Mouse (Mus musculus) kidney, postnatal 14 days (tissue): ENCODE data around the gene Ptprq.

Source experiments
- DNase-seq: peaks from one replicate; pipeline ENCODE4 v3.0.0; 2022; ENCODE audit warnings: mixed read lengths

The Ptprq gene

DNA sequence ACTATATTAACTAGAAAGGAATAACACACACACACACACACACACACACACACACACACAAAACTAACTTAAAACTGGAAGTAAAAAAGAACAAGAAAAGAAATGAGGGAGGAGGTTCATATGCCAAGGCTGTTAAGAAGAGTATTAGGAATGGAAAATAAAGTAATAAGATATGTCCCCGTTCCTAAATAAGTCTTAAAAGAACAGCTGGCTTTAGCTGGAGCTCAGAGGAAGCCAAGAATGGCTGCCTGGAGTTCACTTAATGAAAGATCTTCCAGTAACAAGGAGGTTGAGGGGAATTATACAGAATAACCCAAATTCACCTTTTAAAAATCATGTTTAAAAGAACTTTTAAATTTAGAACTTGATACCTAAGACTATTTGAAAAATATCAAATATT, 93.2 kb downstream of the Ptprq start:
- peak; percentile 24 for DNase-seq

DNA sequence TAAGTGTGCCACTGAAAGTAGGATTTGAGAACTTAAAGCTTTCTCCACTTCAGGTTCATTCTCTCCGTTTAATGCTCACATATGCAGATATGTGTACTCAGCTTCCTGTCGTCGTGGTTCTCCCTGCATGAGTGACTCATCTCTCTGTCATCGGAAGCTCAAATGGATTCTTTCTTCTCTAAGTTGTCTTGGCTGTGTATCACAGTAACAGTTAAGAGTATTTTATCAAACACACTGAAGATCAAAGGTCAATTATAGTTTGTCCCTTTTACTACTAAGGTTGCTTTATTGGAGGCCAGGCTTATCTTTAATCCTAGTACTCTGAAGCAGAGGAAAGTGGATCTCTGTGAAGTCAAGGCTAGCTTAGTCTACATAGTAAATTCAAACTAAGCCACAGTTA, 95.6 kb downstream of the Ptprq start:
- DNase-seq, result no peak

DNA sequence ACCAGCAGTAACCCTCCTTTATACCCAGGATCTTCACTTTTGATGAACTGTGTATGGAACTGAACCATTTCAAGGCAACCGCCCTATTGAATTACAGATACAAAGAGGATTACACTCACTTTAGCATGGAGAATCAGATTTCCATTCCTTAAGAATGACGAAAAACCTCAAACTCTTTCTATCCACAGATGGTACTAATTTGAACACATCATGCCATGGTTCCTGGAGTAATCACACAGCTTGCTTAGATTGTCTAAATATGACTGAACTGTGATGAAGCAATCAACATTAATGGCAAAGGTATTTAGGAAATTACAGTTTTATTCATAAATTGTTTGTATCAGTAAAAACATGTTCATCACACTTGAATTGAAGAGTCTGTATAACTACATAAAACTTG, 104.4 kb downstream of the Ptprq start:
- DNase-seq, result no peak

DNA sequence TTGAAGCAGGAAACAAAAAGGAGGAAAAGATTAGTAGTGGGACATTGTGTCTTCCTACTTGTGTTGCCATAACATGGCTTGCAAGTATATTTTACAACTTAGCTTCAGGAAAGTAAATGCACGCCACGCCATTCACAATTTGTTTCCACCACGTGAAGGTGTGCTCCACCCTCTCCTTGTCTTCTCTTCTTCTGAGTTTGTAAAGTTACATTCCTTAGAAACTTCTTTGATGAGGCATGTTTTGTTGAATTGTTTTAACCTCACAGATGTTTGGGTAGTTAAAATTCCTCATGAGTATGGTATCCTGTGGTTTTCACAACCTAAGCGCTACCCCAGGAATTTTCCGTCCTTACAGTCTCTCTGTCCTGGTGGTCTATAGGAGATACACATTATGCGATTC, 118.5 kb downstream of the Ptprq start:
- DNase-seq, result no peak

DNA sequence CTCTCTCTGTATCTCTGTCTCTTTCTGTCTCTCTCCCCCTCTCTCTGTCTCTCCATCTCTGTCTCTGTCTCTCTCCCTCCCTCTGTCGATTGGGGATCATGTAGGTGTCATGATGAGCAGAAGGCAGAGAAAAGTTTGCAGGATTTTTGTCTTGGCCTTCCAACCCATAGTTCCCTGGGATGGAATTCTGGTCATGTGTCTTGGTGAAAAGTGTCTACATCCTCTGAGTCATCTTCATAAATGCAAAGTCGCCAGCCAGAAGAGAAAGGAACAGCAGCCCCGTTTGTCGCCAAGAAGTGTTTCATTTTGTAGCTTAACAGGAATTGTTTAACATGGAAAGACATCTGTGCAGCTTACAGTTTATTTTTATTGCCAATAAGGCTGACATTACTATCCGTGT, 136.5 kb downstream of the Ptprq start:
- no peak for DNase-seq

DNA sequence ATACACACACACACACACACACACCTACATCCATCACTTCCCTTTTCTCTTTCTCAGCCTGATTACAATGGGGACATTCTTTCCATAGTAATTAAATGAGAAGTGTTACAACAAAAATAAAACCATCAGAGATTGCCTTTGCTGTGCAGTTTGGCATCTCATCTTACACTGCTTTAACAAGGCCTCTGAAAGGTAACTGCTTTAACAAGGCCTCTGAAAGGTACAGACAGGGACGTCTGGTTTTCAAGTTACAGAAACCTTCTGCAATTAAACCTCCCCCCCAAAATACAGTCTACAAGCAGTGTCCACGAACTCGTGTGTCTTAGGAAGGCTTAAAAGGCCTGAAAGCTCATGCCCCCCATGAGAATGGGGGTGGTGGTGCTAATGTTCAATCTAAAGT, 150.8 kb downstream of the Ptprq start:
- no peak for DNase-seq

DNA sequence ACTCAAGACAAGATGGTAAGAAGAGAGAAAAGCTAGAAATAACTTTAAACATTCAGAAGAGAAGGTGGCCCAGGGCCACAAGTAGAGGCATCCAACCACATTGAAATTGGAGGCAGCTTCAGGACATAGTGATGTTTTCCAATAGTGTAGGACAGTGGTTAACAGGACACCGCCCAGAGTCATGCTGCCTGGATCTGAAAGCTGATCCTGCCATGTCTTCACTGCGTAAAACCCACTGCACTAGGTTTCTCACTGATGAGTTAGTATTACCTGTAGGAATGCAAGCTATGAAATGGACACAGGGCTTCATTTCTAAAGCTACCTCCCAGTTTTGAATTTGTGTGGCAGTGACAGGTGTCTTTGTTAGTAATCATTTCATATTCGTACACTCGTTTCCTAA, 151.6 kb downstream of the Ptprq start:
- DNase-seq, result no peak

DNA sequence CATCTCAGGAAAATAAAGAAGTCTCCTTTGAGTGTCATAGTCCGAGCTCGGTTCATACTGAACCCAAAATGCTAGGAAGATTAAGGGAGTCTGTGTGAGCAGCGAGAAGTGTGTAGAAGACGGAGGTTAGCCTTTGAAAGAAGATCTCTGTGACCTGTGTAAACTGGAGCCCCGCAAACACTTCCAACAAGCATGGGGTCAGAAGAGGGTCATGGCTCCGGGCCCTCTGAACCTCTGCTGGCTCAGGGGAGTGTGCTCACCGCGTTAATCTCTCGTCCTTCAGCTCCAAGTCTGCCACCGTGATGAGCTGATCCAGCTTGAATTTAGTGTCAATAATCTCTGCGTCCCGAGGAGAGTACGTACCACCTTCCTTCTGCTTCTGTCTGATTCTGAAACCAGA, 157.0 kb downstream of the Ptprq start:
- DNase-seq, result peak; percentile 4

DNA sequence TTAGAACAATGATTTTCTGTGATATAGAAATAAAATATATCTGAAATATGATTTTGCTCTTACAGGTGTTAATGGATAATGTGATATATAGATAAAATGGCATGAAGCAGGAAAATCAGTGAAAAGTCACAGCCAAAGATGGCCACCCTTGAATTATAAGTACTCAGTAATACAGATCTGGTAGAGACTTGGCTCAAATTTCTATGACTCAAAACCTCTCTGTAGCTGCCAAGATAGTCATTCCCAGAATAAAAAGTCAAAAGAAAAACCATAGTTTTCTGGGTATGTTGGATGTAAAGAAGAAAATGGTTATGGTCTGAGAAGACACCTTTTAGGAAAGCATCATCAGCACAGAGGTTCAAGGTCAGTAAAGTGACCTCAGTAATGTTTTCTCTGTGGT, 159.0 kb downstream of the Ptprq start:
- no peak for DNase-seq

DNA sequence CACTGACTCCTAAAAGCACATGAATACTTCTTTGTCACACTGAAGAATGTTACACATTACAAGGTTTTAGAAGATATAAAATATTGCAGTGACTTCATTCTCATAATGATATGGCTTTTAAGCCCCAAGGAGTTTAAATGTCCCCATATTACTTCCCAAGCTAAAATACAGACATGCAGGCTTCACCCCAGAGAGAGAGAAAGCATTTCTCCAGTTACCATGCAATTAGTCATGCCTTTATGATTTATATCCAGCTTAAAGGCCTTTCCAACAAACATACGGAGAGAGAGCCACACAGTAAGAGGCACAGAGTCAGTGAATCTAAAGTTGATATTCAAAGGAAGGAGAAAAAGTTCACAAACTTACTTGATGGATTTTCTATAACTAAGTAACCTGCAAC, 176.8 kb downstream of the Ptprq start:
- DNase-seq, result no peak

DNA sequence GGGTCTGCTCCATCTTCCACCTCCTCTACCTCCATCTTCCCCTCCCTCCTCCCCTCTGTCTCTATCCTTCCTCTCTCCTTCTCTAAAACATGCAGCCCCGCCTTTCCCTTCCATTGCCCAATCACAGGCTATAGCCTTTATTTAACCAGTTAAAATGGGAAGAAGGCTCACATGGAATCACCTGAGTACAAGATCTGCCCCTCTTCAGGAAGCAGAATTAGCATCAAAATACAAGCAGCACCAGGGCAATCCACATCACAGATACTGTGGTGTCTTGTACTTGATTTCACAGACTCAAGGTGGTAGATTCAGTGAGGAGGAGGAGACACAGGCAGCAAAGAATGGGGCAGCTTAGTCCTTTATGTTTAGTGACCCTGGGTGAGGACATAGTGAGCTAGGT, 191.1 kb downstream of the Ptprq start:
- no peak for DNase-seq

DNA sequence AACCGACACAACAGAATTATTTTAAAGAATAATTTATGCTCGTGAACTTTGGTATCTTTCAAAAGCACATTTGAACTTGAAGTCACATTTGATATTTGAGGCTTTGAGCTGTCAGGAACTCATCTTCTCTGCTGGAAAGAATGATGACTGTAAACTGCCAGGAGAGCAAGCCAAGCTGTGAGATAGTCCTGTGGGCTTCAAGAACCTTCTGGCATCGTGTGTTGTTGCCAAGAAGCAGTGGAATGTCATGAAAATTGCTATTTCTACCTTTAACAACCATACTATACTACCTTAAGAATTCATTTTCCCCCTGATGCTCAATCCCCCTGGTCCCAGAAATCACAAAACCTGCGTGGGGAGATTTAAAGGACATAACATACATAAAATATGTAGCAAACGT, 200.6 kb downstream of the Ptprq start:
- no peak for DNase-seq

DNA sequence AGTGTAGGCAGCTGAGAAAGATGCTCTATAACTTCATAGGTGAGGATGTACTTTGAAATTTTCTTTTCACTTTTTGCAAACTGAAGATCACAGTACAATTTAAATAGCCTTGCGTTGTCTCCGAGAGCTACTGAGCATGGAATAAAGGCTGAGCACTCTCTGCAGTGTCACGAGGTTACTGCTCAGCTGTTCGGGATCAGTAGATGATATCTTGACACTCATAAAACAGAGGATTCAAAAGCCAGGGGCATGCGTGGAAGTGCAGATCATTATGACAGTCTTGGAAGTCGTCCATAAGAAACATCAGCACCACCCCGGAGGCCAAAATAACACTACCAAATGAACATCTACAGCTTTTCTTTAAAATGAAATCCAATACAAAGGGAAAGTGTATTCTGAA, 203.2 kb downstream of the Ptprq start:
- DNase-seq, result peak; percentile 49

DNA sequence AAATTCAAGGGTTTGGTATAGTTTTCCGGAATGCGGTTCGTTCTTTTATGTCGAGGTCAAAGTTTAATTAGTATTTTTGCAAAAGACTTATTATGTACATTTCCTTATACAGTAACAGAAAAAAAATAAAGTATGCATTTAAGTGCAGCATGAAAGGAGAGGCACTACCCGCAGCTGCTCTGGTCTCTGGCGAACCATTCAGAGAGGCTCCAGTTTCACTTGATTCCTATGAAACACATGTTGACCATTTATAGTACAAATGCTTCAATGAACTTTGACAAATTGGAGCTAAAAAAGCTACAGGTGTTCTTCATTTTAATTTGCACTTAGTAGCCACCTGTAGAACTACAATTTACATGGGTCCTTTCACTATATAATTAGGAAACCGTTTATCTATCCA, 205.1 kb downstream of the Ptprq start:
- DNase-seq, result no peak

DNA sequence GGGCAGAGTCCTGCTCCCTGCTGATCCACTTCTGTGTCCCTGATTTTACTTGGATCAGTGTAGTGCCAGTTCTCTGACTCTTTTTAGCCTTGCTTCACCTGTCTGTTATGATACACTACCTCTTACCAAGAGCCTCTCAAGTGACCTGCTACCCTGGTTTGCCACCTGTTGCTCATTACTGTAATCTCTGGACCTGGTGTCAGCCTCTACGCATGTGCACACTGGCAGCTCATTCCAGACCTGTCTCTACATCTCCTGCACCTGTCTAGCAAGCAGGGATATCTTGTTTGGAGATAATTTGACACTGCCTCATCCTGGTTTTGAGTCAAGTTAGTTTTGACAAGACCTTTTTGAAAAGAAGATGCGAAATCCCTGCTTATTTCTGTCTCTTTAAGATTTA, 213.5 kb downstream of the Ptprq start:
- DNase-seq, result no peak

DNA sequence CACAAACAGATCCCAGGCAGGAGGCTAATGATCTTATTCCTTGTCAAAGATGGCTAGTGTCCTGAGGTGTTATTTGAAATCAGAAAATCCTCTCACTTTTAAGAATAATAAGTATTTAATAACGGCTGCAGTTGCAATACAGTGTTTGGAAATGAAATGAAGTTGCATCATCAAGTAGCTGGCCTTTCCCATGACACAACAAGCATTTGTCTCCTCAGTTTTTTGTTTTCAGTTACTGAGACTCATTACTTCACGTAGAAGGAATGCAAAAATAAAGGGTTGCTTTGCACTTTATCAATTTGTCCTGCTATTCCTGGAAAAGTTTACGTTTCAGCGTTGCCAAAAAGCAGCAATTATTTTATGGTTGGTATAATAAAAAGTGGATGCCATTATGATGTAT, 216.4 kb downstream of the Ptprq start:
- DNase-seq, result no peak

DNA sequence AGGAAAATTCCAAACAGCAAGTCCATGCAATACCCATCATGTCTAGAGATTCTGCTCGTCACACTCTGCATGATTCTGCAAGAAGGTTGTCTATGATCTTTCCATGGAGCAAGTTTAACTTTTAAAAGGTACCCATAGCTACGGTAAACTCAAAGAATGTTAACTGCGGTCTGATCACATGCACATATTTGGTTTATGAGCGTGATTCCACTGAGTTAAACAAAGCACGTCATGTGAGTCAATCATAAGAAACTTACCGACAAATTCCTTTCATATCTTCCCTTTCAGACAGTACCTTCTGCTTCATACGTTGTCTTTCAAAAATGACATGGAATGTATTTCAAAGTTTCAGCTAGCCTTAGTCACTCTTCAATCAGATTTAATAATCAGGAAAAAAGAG, 217.7 kb downstream of the Ptprq start:
- DNase-seq, result no peak

DNA sequence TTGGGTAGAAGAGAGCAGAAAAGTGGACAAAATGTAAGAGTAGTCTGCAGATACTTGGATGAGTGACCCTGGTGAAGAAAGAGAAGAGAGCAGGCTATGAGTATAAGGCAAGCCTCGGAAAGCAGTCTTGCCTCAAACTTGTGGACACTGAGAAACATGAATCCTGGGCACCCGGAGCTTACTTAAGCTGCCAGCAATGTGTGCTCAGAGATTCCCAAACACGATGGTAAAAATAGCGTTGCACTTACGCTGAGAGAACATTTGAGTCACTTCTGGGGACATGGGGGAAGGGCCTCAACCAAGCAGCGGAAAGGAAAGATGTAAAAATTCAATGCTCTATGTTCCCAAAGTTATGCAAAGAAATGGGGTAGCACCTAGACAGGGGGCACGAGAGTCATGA, 220.2 kb downstream of the Ptprq start:
- DNase-seq, result no peak

DNA sequence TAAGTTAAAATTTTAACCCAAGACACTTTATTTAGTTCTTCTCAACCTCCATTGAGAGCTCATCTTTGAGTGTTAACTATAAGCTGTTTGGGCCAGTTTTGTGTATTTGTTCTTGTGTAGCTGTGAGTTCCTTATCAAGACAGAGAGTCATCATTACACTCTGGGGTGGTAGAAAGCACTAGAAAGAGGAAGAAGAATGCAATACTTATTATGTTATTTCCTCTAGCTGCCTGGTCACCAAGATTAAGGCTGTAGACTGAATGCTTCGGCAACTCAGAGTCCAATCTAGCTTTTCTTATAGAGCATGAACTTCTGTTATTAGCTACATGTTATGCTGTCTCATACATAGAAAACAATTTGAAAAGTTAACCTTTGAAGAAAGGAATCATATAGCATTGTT, 223.4 kb downstream of the Ptprq start:
- DNase-seq, result no peak

DNA sequence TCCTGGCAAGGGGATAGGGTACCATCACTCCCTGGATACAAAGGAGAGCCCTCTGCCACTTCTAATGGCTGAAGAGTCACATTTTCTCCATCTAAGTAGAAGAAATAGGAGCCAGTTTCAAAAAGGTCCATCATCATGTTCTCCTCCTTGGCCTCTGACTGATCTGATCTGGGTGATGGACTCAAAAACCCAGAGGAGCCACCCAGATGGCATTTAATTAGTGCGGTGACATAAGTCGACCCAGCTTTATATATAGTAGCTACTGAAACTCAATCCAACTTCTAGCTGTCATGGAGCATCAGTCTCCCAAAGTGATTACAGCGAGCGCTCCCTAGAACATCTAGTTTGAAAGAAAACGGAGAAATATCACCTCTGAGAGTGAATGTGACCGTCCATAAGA, 225.3 kb downstream of the Ptprq start, which contains the start of gene Myf6:
Myf6 (minus strand) TSS at position 170 of the 400 bp plus-strand sequence.
- DNase-seq, result no peak

DNA sequence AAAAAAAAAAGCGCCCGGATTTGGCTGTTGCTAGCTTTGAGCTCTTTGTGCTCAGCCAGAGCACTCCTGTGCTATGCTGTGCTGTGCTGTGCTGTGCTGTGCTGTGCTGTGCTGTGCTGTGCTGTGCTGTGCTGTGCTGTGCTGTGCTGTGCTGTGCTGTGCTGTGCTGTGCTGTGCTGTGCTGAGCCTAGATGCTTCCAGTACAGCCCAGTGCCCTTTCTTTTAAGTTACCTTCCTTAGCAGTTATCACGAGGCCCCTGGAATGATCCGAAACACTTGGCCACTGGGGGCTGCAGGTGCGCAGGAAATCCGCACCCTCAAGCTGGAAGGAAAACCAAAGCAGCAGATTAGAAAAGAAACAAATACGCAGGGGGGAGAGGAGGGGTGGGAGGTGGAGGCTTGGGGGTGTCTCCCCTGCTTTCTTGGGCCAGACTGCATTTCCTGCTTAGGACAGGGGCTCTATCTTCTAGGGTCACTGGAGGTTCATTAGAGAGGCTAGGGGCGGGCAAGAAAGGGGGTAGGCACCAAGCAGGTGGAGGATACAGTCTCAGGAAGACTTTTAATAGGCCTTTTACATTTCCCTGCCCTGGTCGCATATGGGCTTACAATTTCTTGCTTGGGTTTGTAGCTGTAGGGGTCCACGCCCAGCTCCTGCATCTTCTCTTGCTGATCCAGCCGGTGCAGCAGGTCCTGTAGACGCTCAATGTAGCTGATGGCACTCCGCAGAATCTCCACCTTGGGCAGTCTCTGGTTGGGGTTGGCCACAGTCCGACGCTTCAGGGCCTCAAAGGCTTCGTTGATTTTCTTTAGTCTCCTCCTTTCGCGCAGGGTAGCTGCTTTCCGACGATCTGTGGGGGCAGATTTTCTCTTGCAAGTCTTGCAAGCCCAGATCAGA, 226.0 kb downstream of the Ptprq start:
- no peak for DNase-seq

DNA sequence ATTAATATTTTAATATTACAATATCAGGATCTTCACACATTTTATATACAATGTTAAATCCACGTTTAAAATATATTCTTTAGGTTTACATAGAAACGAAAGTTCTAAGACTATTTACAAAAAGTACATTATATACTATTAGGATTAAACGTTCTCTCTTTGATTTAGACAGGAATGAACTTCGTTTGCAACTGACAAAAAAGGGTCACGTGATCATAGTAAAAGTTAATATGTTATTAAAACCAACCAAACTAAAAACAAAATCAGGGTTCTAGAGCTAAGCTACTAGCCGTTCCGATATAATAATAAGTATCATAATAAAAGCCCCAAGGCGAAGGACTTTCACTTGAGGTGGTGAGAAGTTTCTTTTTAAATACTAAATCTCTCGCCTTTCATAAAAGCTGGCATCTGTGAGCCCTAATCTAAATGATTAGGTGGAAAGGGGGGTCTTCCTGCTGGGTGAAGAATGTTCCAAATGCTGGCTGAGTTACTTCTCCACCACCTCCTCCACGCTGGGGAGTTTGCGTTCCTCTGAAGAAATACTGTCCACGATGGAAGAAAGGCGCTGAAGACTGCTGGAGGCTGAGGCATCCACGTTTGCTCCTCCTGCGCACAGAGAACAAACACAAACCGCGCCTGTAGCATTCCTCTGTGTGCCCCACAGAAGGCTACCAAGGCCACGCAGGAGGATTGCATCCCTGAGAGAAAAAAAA, 226.8 kb downstream of the Ptprq start:
- no peak for DNase-seq

DNA sequence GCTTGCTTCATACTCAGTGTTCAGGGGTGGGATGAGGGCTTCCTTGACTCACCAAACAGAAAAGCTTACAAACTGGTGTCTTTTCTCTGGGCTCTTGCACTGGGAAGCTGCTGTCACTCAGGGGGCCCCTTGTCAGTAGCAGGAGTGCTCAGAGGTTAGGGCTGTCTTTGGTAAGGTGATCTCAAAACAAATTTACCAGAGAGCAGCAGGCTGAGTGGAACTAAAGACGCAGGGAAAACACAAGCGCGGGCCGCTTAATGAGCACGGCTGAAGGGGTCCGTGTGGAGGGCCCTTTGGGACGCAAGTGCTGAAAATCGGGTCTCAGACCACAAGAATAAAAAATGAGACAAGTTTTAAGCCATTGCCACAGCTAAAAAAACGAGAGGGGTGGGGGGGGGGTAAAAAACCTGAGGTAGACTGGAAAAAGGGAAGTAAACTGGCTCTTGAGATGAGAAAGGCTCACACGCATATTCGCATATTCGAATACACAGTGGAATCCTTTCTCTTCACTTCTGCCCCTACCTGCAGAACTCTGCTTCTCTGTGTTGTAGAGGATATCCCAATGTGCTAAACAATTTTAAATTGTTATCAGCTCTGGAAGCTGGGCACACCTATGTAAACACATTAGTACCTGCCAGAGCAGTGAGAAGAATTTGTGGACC, 231.1 kb downstream of the Ptprq start:
- no peak for DNase-seq

DNA sequence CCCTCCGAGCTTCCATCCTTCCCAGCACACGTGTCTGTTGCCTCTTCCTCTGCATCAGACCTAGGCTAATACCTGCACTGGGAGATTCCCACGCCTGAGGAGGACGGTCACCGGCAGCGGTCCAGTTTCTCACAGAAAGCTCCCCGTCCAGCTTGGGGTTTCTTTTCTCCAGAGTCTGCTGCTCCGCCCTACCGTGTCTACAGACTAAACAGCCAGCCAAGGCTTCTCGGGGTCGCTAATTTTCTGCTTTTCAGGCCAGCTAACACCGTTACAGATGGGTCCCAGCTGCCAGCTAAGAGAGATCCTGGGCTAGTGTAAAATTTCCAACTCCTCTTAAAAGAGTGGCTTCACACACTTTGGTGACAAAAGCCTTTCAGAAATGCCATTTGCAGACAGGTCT, 233.1 kb downstream of the Ptprq start:
- DNase-seq, result no peak
